8 mouse cellular contexts compared by ENCODE assay signal in the genomic region with DNA sequence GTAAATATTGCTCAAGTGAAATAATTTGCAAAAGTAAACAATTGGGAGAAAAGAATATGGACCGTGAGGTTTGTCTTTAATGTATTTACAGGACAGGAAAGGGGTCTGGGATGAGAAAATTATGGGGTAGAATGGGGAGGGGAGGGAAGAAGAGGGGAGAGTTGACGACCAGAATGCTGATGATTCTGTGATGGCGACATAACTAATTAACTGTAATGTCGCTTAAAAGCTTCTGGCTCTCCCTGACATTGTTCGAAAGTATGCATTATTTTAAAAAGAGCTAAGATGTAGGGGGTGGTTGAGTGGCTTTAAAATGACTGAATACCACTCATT.
DNase-seq lines count a peak whose midpoint lies in the region; ATAC-seq and TF ChIP-seq lines count a peak whose summit lies in the region.
"Had no signal": no experiment of that assay in that cellular context is flagged by ENCODE, and none has a peak within 500 bp of the region (broad histone marks: within the 10 kb centered on the region; RNA-seq: fewer than 3 reads in every experiment).

No protein-coding gene starts in this region.

- no peak overlapping the region for H3K9ac ChIP-seq in kidney, postnatal 0 days (ENCODE audit: low read depth, low read length)
- H3K9ac ChIP-seq in forebrain, embryonic 12.5 days: peak overlapping the region; percentile 55
- H3K9ac ChIP-seq in intestine, embryonic 14.5 days (ENCODE audit: low read length): peak overlapping the region; percentile 27; the same call in 1 of the 2 replicates
- peak overlapping the region; percentile 25; the same call in 1 of the 2 replicates for H3K9ac ChIP-seq in neural tube, embryonic 14.5 days (replicated peaks; ENCODE audit: low read depth, low read length)

- no peak for TF ChIP-seq CTCF in kidney, postnatal 0 days (IDR thresholded peaks at IDR 0.05; ENCODE audit: low read depth)

- 13% methylated on average over 5 of the region's 5 CpGs for WGBS in kidney, postnatal 0 days
- 2% methylated on average over 5 of the region's 5 CpGs for WGBS in forebrain, embryonic 12.5 days
- WGBS in intestine, embryonic 14.5 days: 7% methylated on average over 5 of the region's 5 CpGs
- WGBS in neural tube, embryonic 14.5 days: 2% methylated on average over 5 of the region's 5 CpGs

- H3K4me2 ChIP-seq in kidney, postnatal 0 days (ENCODE audit: low read length): peak overlapping the region; percentile 71
- peak overlapping the region; percentile 55 for H3K4me2 ChIP-seq in forebrain, embryonic 12.5 days
- peak overlapping the region; percentile 55 for H3K4me2 ChIP-seq in intestine, embryonic 14.5 days (ENCODE audit: low read length)
- H3K4me2 ChIP-seq in neural tube, embryonic 14.5 days (ENCODE audit: low read depth, low read length): peak overlapping the region; percentile 40

- no peaks in the 10 kb centered on the region for H3K9me3 ChIP-seq in kidney, postnatal 0 days (replicated peaks; ENCODE audit: low read length)
- H3K9me3 ChIP-seq in forebrain, embryonic 12.5 days: no peaks in the 10 kb centered on the region
- no peaks in the 10 kb centered on the region for H3K9me3 ChIP-seq in intestine, embryonic 14.5 days (ENCODE audit: control insufficient read depth, low read length)
- no peaks in the 10 kb centered on the region for H3K9me3 ChIP-seq in neural tube, embryonic 14.5 days (ENCODE audit: control insufficient read depth, low read length)

- no peaks in the 10 kb centered on the region for H3K4me1 ChIP-seq in kidney, postnatal 0 days (replicated peaks; ENCODE audit: insufficient read depth, low read length)
- peaks cover 25% of the 10 kb centered on the region for H3K4me1 ChIP-seq in forebrain, embryonic 12.5 days
- peaks cover 4% of the 10 kb centered on the region; the same call in 1 of the 2 replicates for H3K4me1 ChIP-seq in intestine, embryonic 14.5 days (replicated peaks; ENCODE audit: control insufficient read depth, insufficient read depth, low read length)
- peaks cover 4% of the 10 kb centered on the region; the same call in 1 of the 2 replicates for H3K4me1 ChIP-seq in neural tube, embryonic 14.5 days (ENCODE audit: control insufficient read depth, insufficient read depth, low read length)

- no peak for ATAC-seq in kidney, postnatal 0 days (replicated peaks; ENCODE audit: low FRiP score, low read depth)
- peak; percentile 47 for ATAC-seq in forebrain, embryonic 12.5 days (ENCODE audit: low FRiP score)
- ATAC-seq in intestine, embryonic 14.5 days (replicated peaks; ENCODE audit: low FRiP score, low TSS enrichment, low read depth): no peak
- ATAC-seq in neural tube, embryonic 14.5 days (ENCODE audit: low read depth): peak; percentile 42

- DNase-seq in kidney, postnatal 0 days (ENCODE audit: low spot score): no peak
- DNase-seq in kidney, postnatal 36 days: no peak
- no peak for DNase-seq in intestine, embryonic 14.5 days (ENCODE audit: low spot score)
- DNase-seq in left cerebral cortex, postnatal 25 days (ENCODE audit: low spot score in 2 of 2): no peak
- no peak for DNase-seq in cerebellum, adult 18-20 months
- DNase-seq: spleen, adult 18-20 months had no signal

- peak overlapping the region; percentile 32; the same call in 1 of the 2 replicates for H3K4me3 ChIP-seq in kidney, postnatal 0 days (replicated peaks; ENCODE audit: low read depth, low read length)
- peak overlapping the region; percentile 35 for H3K4me3 ChIP-seq in forebrain, embryonic 12.5 days (replicated peaks)
- peak overlapping the region; percentile 31 for H3K4me3 ChIP-seq in intestine, embryonic 14.5 days (ENCODE audit: low read depth, low read length)
- H3K4me3 ChIP-seq in neural tube, embryonic 14.5 days (ENCODE audit: low read depth, low read length): peak overlapping the region; percentile 24

- H3K27ac ChIP-seq in kidney, postnatal 0 days: no peak overlapping the region
- H3K27ac ChIP-seq in forebrain, embryonic 12.5 days: peak overlapping the region; percentile 98
- H3K27ac ChIP-seq in intestine, embryonic 14.5 days (ENCODE audit: low read depth): peak overlapping the region; percentile 44; the same call in 1 of the 2 replicates
- peak overlapping the region; percentile 80 for H3K27ac ChIP-seq in neural tube, embryonic 14.5 days (ENCODE audit: low read depth, low read length)

- no peaks in the 10 kb centered on the region for H3K27me3 ChIP-seq in kidney, postnatal 0 days (ENCODE audit: insufficient read depth, low read length)
- H3K27me3 ChIP-seq in forebrain, embryonic 12.5 days: no peaks in the 10 kb centered on the region
- H3K27me3 ChIP-seq in intestine, embryonic 14.5 days (replicated peaks; ENCODE audit: control insufficient read depth, insufficient read depth, low read length): no peaks in the 10 kb centered on the region
- H3K27me3 ChIP-seq in neural tube, embryonic 14.5 days (ENCODE audit: control insufficient read depth, insufficient read depth, low read length): no peaks in the 10 kb centered on the region

- intact Hi-C loops in left cerebral cortex, postnatal 25 days (cut with DNase I): loop anchor here (10.0 kb wide), 1 partner anchor 701 kb away; the partner anchor contains the start of gene Irs1

- no peaks in the 10 kb centered on the region for H3K36me3 ChIP-seq in kidney, postnatal 0 days (ENCODE audit: insufficient read depth, low read length)
- no peaks in the 10 kb centered on the region for H3K36me3 ChIP-seq in forebrain, embryonic 12.5 days (replicated peaks)
- H3K36me3 ChIP-seq in intestine, embryonic 14.5 days (ENCODE audit: control insufficient read depth, insufficient read depth, low read length): no peaks in the 10 kb centered on the region
- no peaks in the 10 kb centered on the region for H3K36me3 ChIP-seq in neural tube, embryonic 14.5 days (ENCODE audit: control insufficient read depth, insufficient read depth, low read length)

Comparison
In these comparisons a context has a peak if more than half of its experiments do, and no peak if none do; other contexts are left out.
1. ATAC-seq: peak in forebrain, embryonic 12.5 days (single experiment) and neural tube, embryonic 14.5 days (single experiment); none in kidney, postnatal 0 days (single experiment) and intestine, embryonic 14.5 days (single experiment).
2. Peak in every context shown above with its lines, with median percentiles within 50 percentile points of each other: H3K4me2 ChIP-seq and H3K4me3 ChIP-seq.